Mouse (Mus musculus) megakaryocyte, embryonic 14.5 days (primary cell): ENCODE measurements around the gene Carnmt1.

Experiments
- FLI1 ChIP-seq: IDR thresholded peaks from 2 replicates; pipeline ENCODE4 v1.6.1; 2012; ENCODE audit warnings: low read length, inconsistent platforms, mixed read lengths
- GATA1 ChIP-seq: IDR thresholded peaks from 3 replicates; pipeline ENCODE4 v1.6.1; 2012; ENCODE audit warnings: mixed read lengths, low read length, inconsistent platforms, borderline replicate concordance

GRCm38 (mm10) chr19:18739146-18739545 is 68.6 kb downstream of the Carnmt1 start:
- TF ChIP-seq FLI1 (no peak), GATA1 (no peak)
